Mouse (Mus musculus) spleen, embryonic (tissue): ENCODE data around the gene Opalin.

Experiments used
- CTCF ChIA-PET: fragments of 350-600 bp; sonication (Branson Sonifier 250); formaldehyde crosslinking; loops from one replicate; lab custom pipeline; 2022; lab: Charles Lee

Gene Opalin

GRCm38 (mm10) chr19:41015951-41016716, 60.8 kb downstream of the Opalin start:
- CTCF ChIA-PET, result interaction anchor here (0.5 to 1.6 kb wide), 5 partner anchors 16 to 107 kb away, joined by 3 to 9 read pairs (median 6); no protein-coding TSS in a partner anchor

- CTCF ChIA-PET, result interaction anchor here (0.7 to 1.1 kb wide), 4 partner anchors 15 to 222 kb away, joined by 3 to 7 read pairs (median 4); no protein-coding TSS in a partner anchor
Observed at GRCm38 (mm10) chr19:41014003-41014402, 62.9 kb downstream of the Opalin start.

- CTCF ChIA-PET, result interaction anchor here (0.6 to 1.1 kb wide), 7 partner anchors 14 to 235 kb away, joined by 3 to 7 read pairs (median 3); no protein-coding TSS in a partner anchor
Observed at GRCm38 (mm10) chr19:41013591-41013990, 63.3 kb downstream of the Opalin start.
